Mouse (Mus musculus): ENCODE measurements around the gene Hs6st2. TPM values are rescaled to one million over a fixed set of nuclear protein-coding genes. Genes with fewer than 3 reads are reported as not detected.

The Hs6st2 gene
- 0.01 and 0.04 TPM in 2 replicates for polyA plus RNA-seq (2012; rRNA removed)

DNA sequence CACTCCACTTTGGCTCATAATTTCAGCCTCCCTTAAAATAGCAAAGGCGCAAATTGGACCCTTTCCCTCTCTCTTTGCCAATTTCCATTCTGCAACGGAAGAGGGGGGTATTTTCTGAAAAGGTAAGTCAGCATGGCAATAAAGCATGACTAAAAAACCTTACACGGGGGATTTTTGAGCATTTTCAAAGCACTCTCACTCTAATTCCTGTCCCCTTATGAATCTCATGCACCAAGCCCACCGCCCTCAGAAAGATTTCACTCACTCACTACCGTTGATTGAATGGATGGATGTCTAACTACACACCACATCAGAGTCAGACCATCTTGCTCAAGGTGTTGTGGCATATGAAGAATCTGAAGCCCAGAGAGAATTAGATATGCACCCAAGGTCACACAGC lies at the start of gene Hs6st2:
Hs6st2 (minus strand) TSS at position 101 of the 400 bp plus-strand sequence.

Other genes with a start within 250 kb of the Hs6st2 start
- gene Usp26, start 119.4 kb upstream of the Hs6st2 start, polyA plus RNA-seq (2012; rRNA removed), result not detected in 2 replicates

Measured in stomach, adult 2 months (tissue).